Mouse (Mus musculus) B cell, adult 2 months (primary cell): ENCODE data around the gene Pycr2.
"Not testable (repeated sequence)": the region's sequence is repeated elsewhere in the genome, so short reads cannot be mapped to it uniquely, and the experiment has no call there.

Experiments used
- DNase-seq, 2 experiments: peaks; one replicate each; pipeline ENCODE4 v3.0.0; 2022

Pycr2 gene

GRCm38 (mm10) chr1:180905876-180906275 is 1.8 kb downstream of the Pycr2 start:
- DNase-seq: no peak

GRCm38 (mm10) chr1:180906461-180907147 is 2.5 kb downstream of the Pycr2 start:
- no peak for DNase-seq

GRCm38 (mm10) chr1:180911138-180911537 is 7.0 kb downstream of the Pycr2 start:
- no peak for DNase-seq

- no peak for DNase-seq
Measured at GRCm38 (mm10) chr1:180911653-180912287, 7.7 kb downstream of the Pycr2 start.

- DNase-seq: no peak
Measured at GRCm38 (mm10) chr1:180912792-180913191, 8.7 kb downstream of the Pycr2 start.

GRCm38 (mm10) chr1:180913797-180914196 is 9.7 kb downstream of the Pycr2 start:
- no peak for DNase-seq

GRCm38 (mm10) chr1:180916425-180916824 is 12.3 kb downstream of the Pycr2 start:
- DNase-seq: no peak

GRCm38 (mm10) chr1:180917053-180917452 is 13.0 kb downstream of the Pycr2 start:
- no peak for DNase-seq

GRCm38 (mm10) chr1:180919686-180920085 is 15.6 kb downstream of the Pycr2 start:
- DNase-seq: peak; percentile 50 to 54

GRCm38 (mm10) chr1:180922273-180923048 is 18.4 kb downstream of the Pycr2 start:
- DNase-seq: peak; percentile 76 to 80

- no peak for DNase-seq
Measured at GRCm38 (mm10) chr1:180924737-180925136, 20.6 kb downstream of the Pycr2 start.

- peak; percentile 34 to 37 for DNase-seq
Measured at GRCm38 (mm10) chr1:180926286-180926685, 22.2 kb downstream of the Pycr2 start.

GRCm38 (mm10) chr1:180929599-180929998 is 25.5 kb downstream of the Pycr2 start:
- DNase-seq: no peak

- no peak for DNase-seq
Measured at GRCm38 (mm10) chr1:180931106-180931505, 27.0 kb downstream of the Pycr2 start.

- DNase-seq: no peak
Measured at GRCm38 (mm10) chr1:180933659-180934058, 29.6 kb downstream of the Pycr2 start.

GRCm38 (mm10) chr1:180934467-180935419 is 30.6 kb downstream of the Pycr2 start, which contains the start of gene Lefty1:
TSS of gene Lefty1 (plus strand) at chr1:180935022.
- no peak for DNase-seq

- peak in 1 of 2 experiments; percentile 5 for DNase-seq
Measured at GRCm38 (mm10) chr1:180936610-180937398, 32.7 kb downstream of the Pycr2 start.

GRCm38 (mm10) chr1:180937631-180938030 is 33.5 kb downstream of the Pycr2 start:
- DNase-seq: not testable (repeated sequence)

- DNase-seq: not testable (repeated sequence)
Measured at GRCm38 (mm10) chr1:180938781-180939180, 34.7 kb downstream of the Pycr2 start.

- DNase-seq: no peak
Measured at GRCm38 (mm10) chr1:180940776-180941460, 36.8 kb downstream of the Pycr2 start.

- no peak for DNase-seq
Measured at GRCm38 (mm10) chr1:180941726-180942125, 37.6 kb downstream of the Pycr2 start.
